Comparison of ENCODE assay signal across 12 mouse cellular contexts in the genomic region with DNA sequence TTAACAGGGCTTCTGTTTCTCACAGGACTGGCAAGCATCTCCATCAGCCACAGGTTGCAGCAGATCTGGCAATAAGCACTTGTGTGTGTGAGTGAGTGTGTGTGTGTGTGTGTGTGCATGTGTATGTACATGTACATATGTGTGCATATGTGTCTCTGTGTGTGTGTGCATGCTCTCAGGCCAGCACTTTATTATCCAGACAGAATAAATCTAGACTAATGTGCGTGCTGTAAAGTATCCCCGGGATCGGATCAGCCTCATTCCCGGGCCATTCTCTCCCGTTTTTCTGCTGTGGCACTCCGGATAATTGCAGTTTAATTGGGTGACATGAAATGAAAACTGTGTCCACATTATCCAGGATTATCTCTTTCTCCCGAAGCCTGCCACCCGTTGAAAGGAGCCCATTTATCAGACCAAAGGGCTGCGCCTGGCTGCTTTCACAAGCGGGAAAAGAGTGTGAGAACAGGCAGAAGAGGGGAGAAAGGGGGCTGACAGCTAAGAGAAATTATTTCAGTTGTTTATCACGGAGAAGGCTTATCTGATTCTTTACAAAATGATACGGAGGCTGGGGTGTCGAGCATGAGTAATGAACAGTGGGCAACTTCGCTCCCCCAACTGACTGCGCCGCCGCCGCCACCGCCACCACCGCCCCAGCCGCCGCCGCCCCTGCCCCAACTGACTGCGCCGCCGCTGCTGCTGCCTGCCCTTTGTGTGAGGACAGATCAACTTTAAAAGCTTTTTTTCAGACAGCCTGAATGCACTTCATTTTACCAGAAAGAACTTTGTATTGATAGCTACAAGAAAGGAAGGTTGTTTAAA. TPM values are rescaled to one million over a fixed set of nuclear protein-coding genes. Genes with fewer than 3 reads are reported as not detected.
A peak's percentile ranks its signal among the peaks of the same experiment; 100 is the strongest.
DNase-seq lines count a peak whose midpoint lies in the region; ATAC-seq lines count a peak whose summit lies in the region.
"Had no signal": no experiment of that assay in that cellular context is flagged by ENCODE, and none has a peak within 500 bp of the region (broad histone marks: within the 10 kb centered on the region; RNA-seq: fewer than 3 reads in every experiment).

No protein-coding gene starts in this region.

- H3K9me3 ChIP-seq in heart, embryonic 14.5 days (ENCODE audit: control insufficient read depth, low read length): no peaks in the 10 kb centered on the region
- no peaks in the 10 kb centered on the region for H3K9me3 ChIP-seq in embryonic facial prominence, embryonic 13.5 days
- no peaks in the 10 kb centered on the region for H3K9me3 ChIP-seq in intestine, embryonic 15.5 days

- H3K27me3 ChIP-seq in heart, embryonic 14.5 days (ENCODE audit: control insufficient read depth, insufficient read depth, low read length): peaks cover 46% of the 10 kb centered on the region
- peaks cover 64% of the 10 kb centered on the region for H3K27me3 ChIP-seq in embryonic facial prominence, embryonic 13.5 days
- H3K27me3 ChIP-seq in intestine, embryonic 15.5 days (replicated peaks): peaks cover 11% of the 10 kb centered on the region; the same call in 1 of the 2 replicates

- H3K4me2 ChIP-seq in heart, embryonic 14.5 days (ENCODE audit: low read length): peak overlapping the region; percentile 69
- H3K4me2 ChIP-seq in embryonic facial prominence, embryonic 13.5 days: peak overlapping the region; percentile 61
- peak overlapping the region; percentile 54 for H3K4me2 ChIP-seq in intestine, embryonic 15.5 days (replicated peaks)

- WGBS in heart, embryonic 14.5 days: 14% methylated on average over 26 of the region's 26 CpGs
- 13% methylated on average over 26 of the region's 26 CpGs for whole genome bisulfite sequencing in embryonic facial prominence, embryonic 13.5 days
- 18% methylated on average over 26 of the region's 26 CpGs for WGBS in intestine, embryonic 15.5 days

- peak overlapping the region; percentile 35; the same call in 1 of the 2 replicates for H3K9ac ChIP-seq in heart, embryonic 14.5 days (ENCODE audit: low read length)
- peak overlapping the region; percentile 28; the same call in 1 of the 2 replicates for H3K9ac ChIP-seq in embryonic facial prominence, embryonic 13.5 days
- H3K9ac ChIP-seq in intestine, embryonic 15.5 days: no peak overlapping the region

- no peaks in the 10 kb centered on the region for H3K4me1 ChIP-seq in heart, embryonic 14.5 days (ENCODE audit: control insufficient read depth in 2 of 2, insufficient read depth in 2 of 2, low read length in 2 of 2)
- H3K4me1 ChIP-seq in embryonic facial prominence, embryonic 13.5 days: peaks cover 8% of the 10 kb centered on the region; the same call in 1 of the 2 replicates
- H3K4me1 ChIP-seq in intestine, embryonic 15.5 days (replicated peaks): no peaks in the 10 kb centered on the region

- ATAC-seq in heart, embryonic 14.5 days (ENCODE audit: insufficient number of reproducible peaks, insufficient read depth, low FRiP score, low read depth): no peak
- ATAC-seq in embryonic facial prominence, embryonic 13.5 days (ENCODE audit: insufficient number of reproducible peaks, insufficient read depth, low FRiP score, low TSS enrichment, low read depth): no peak
- ATAC-seq in intestine, embryonic 15.5 days: no peak

- no peak for DNase-seq in heart, adult 8-10 months (ENCODE audit: low spot score)
- DNase-seq in neural tube, embryonic 10.5 days (ENCODE audit: extremely low spot score, low spot score): peak; percentile 55
- DNase-seq in urinary bladder, postnatal 10 days (ENCODE audit: low spot score): no peak
- no peak for DNase-seq in cerebellum, adult 8-10 months
- no peak for DNase-seq in left cerebral cortex, adult 8-10 months (ENCODE audit: low spot score in 2 of 2)
- DNase-seq: B cell, adult 2 months; heart, postnatal 10 days; lung, postnatal 4 days had no signal

- peak overlapping the region; percentile 24 to 33 for H3K4me3 ChIP-seq in heart, embryonic 14.5 days (ENCODE audit: control insufficient read depth in 1 of 2, insufficient read depth in 1 of 2, low read depth in 1 of 2, low read length in 2 of 2)
- H3K4me3 ChIP-seq in embryonic facial prominence, embryonic 13.5 days: peak overlapping the region; percentile 33
- H3K4me3 ChIP-seq in intestine, embryonic 15.5 days (replicated peaks): peak overlapping the region; percentile 19

- H3K27ac ChIP-seq in heart, embryonic 14.5 days (replicated peaks in 1 of 2; ENCODE audit: control insufficient read depth in 1 of 2, insufficient read depth in 1 of 2, low read depth in 2 of 2, low read length in 2 of 2): no peak overlapping the region
- H3K27ac ChIP-seq in embryonic facial prominence, embryonic 13.5 days: no peak overlapping the region
- H3K27ac ChIP-seq in intestine, embryonic 15.5 days: no peak overlapping the region

- no peaks in the 10 kb centered on the region for H3K36me3 ChIP-seq in heart, embryonic 14.5 days (ENCODE audit: control insufficient read depth, insufficient read depth, low read length)
- no peaks in the 10 kb centered on the region for H3K36me3 ChIP-seq in embryonic facial prominence, embryonic 13.5 days
- no peaks in the 10 kb centered on the region for H3K36me3 ChIP-seq in intestine, embryonic 15.5 days

RNA-seq across cellular contexts. Expression of a gene that starts 55.5 kb away (rescaled TPM):
- not detected in 2 replicates for polyA plus RNA-seq in heart, embryonic 14.5 days (2014; fragmentation: Nextera tagmentation; extraction: Ambion mirVana)
- not detected for total RNA-seq in heart, adult 8-10 months (2022)
- not detected in 2 replicates for polyA plus RNA-seq in embryonic facial prominence, embryonic 13.5 days (2015; fragmentation: Nextera tagmentation; extraction: Ambion mirVana)
- not detected in 2 replicates for polyA plus RNA-seq in intestine, embryonic 15.5 days (2015; fragmentation: Nextera tagmentation; extraction: Ambion mirVana)
- total RNA-seq in left cerebral cortex, adult 8-10 months (2022): not detected
- total RNA-seq: heart, postnatal 10 days had no signal
- polyA plus RNA-seq: small intestine, adult 2 months had no signal
